Mouse (Mus musculus) urinary bladder, postnatal 25 days (tissue): ENCODE measurements around the gene Glyat.

Experiments
- DNase-seq: peaks from one replicate; pipeline ENCODE4 v3.0.0; 2022; ENCODE audit warnings: low spot score

Gene Glyat

DNA sequence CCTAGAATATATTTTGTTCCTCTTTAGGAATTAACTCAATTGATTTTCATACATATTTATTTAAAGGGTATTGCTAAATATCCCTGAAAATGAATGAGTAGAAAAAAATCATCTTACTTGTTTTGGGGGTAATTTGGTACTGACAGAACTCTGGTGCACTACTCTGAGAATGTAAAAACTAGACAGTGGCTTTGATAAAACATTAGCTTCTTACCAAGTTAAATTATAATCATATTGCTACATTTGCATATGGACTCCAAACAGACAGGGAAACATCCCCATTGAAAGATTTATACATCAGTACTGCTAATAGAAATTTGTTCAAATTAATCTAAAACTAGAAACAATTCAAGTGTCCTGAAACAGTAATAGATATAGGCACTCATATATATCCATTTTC, 52.1 kb downstream of the Glyat start:
- DNase-seq = no peak

- no peak for DNase-seq
These were observed 62.5 kb downstream of the Glyat start, which contains the start of gene Keg1 for GRCm38 (mm10) chr19:12695590-12695989. Gene Keg1, plus strand, starts transcription at chr19:12695786.

DNA sequence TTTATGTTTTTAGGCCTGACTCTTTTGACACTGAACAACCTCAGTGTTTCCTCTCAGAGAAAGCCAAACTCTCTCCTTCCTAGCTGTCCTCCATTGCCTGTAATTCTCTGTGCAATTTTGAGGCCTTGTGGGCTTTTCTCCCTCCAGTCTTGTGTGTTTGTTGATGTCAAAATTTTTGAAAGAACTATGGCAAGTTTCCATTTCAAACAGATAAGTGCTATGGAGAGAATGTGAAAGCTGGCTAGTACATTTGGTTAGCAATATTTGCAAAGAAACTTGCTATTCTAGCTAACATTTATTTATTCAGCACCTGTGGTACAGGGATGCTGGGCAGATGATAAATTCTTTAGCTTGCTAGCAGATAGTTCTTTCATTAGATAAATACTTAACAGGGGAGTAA, 63.1 kb downstream of the Glyat start:
- DNase-seq = no peak
